Mouse (Mus musculus): ENCODE data around the gene Rnasel.
"Not testable (repeated sequence)": the region's sequence is repeated elsewhere in the genome, so short reads cannot be mapped to it uniquely, and the experiment has no call there.

The Rnasel gene

GRCm38 (mm10) chr1:153769571-153769970 is 20.3 kb downstream of the Rnasel start:
- DNase-seq (ENCODE audit: extremely low read depth, low read depth): not testable (repeated sequence)

DNA sequence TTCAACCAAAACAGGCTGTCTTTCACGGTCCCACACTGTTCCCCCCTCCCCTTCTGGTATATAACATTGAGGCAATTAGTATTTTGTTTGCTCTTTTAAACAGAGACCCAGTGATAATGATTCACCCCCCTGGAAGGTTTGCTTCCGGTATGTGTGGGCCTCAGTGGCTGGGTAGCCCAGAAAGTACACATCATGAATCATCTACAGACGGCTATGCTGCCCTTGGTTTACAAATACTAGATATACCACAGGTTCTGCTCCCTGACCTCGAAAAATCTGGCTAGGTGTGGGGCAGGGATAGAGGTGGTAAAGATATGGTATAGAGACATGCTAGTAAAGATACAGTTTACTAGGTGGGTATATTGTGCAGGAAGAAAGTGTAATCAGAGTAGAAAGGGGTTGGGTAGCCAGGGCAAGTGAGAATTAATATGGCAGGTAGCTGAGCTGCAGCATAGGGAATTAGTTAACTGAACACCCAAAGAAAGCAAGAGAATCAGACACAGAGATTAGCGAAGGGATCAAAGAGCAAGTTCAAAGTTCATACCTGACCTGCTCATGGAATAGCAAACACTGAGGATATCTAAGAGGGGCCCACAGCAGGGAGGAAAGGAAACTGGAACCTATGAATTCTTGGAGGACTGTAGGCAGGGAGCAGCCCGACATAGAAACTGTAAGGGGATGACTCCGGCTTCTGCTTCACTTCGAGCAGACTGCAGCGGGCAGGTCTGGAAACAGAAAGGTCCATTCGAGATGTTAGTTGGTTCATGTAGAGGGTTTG is 21.0 kb downstream of the Rnasel start:
- DNase-seq (ENCODE audit: extremely low read depth, low read depth): no peak

DNA sequence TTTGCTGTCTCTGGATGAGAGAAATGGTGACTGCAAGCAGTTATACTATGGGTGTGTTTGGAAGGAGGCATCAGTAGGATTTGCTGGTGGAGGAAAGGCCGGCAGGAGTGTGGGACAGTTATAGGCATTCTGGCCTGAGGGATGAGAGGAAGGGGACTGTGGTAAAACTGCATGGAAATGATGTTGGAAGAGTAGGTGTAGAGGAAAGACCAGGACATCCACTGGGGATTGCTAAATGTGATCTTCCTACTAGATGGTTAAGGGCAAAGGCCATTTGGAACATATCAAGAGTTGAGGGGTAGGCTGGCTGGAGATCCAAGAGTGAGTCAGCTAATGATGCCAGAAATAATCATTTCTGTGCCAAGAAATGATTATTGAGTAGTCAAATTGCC is 21.5 kb downstream of the Rnasel start:
- no peak for DNase-seq (ENCODE audit: extremely low read depth, low read depth)

DNA sequence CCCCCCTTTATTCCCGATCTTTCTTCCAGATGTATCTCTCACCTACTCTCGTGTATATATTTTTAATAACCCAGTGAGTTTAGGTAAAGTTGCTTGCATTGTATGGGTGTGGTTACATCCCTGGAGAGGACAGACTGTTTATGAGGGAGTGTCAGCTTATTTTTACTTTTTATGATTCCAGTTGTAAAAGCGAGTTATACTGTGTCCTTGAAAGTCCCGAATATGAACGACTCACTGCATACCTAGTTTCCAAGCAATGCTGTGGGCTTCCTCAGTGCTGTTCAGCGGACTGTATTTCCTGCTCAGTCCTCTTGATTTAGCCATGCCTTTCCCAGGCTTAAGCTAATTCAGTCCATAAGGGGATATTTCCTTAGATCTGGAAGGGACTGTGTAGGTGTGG is 25.9 kb downstream of the Rnasel start:
- no peak for DNase-seq (ENCODE audit: extremely low read depth, low read depth)

GRCm38 (mm10) chr1:153776257-153776656 is 27.0 kb downstream of the Rnasel start:
- DNase-seq (ENCODE audit: extremely low read depth, low read depth): no peak

DNA sequence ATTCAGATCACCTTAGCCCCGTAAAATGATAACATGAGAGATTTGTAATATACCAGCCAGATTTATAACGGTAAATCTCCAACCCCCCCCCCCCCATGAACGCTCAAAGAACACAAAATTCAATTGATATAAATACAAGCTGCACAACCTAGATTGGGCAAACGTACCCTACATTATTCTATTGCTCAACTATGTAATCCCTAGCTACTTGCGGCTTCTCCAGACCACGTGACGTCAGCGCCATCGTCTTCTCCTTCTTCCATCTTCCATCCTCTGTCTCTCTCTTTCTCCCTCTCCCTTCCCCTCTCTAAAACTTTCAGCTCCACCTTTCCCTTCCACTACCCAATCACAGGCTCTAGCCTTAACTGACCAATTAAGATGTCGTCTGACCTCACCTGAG is 29.0 kb downstream of the Rnasel start:
- DNase-seq (ENCODE audit: extremely low read depth, low read depth): no peak

GRCm38 (mm10) chr1:153783339-153783738 is 34.1 kb downstream of the Rnasel start:
- DNase-seq (ENCODE audit: extremely low read depth, low read depth): no peak

GRCm38 (mm10) chr1:153785608-153786007 is 36.4 kb downstream of the Rnasel start:
- peak; percentile 42 for DNase-seq (ENCODE audit: extremely low read depth, low read depth)

DNA sequence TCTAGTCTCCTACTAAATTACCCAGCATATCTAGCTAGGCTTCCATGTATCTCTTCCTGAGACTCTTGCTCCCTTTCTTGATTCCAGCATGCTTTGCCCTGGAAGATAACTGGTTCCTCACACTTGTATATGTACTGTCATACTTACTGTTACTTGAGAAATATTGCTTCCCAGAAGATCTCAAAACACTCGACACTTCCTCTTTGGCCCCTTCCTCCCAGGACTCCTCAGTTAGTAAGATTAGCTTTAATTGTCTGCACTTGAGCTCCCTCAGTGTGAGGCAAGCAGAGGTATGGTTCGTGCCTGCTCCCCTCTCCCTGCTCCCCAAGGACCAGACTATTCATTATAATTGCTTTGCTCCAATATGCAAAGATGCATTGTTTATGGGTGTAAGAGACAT is 41.5 kb downstream of the Rnasel start:
- DNase-seq (ENCODE audit: extremely low read depth, low read depth): peak; percentile 13

DNA sequence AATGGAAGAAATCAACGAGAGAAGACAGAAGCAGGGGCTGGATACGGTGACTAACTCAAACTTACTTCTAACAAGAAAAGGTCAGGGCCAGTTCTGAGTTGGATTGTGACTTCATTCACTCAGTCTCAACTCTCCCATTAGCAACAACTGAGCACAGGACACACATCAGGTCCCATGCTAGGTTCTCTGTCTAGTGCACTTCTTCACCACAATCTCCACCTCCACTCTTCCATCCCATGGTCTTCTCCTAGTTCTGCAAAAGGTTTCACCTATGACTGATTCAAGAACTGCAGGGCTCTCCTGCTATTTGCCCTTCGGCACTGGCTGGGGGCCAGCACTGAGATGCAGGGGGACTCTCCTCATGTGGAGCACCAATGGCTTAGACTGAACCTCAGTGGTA is 45.0 kb downstream of the Rnasel start:
- DNase-seq (ENCODE audit: extremely low read depth, low read depth): no peak

- DNase-seq (ENCODE audit: extremely low read depth, low read depth): no peak
Observed at GRCm38 (mm10) chr1:153802691-153803090, 53.5 kb downstream of the Rnasel start.

- DNase-seq (ENCODE audit: extremely low read depth, low read depth): no peak
Observed at GRCm38 (mm10) chr1:153803530-153803929, 54.3 kb downstream of the Rnasel start.

GRCm38 (mm10) chr1:153807390-153807993 is 58.3 kb downstream of the Rnasel start:
- peak; percentile 44 for DNase-seq (ENCODE audit: extremely low read depth, low read depth)
